Mouse (Mus musculus) hindbrain, embryonic 12.5 days (tissue): ENCODE results near the gene Atf6. TPM values are rescaled to one million over a fixed set of nuclear protein-coding genes. Genes with fewer than 3 reads are reported as not detected.

Source experiments
- ATAC-seq: fragments of 200-750 bp; cut with Nextera tagmentation; 2 replicates; pipeline ENCODE4 v1.8.0; 2017; ENCODE audit warnings: moderate TSS enrichment; ENCODE audit not compliant: low FRiP score
- H3K27ac ChIP-seq: fragments of 300-500 bp; sonication (generic); 2 replicates; pipeline ENCODE4 v1.5.1; 2016; ENCODE audit warnings: mild to moderate bottlenecking
- H3K27me3 ChIP-seq: fragments of 300-500 bp; sonication (generic); 2 replicates; pipeline ENCODE4 v1.6.1; 2016; ENCODE audit warnings: mild to moderate bottlenecking
- H3K36me3 ChIP-seq: fragments of 300-500 bp; sonication (generic); 2 replicates; pipeline ENCODE4 v1.6.1; 2016; ENCODE audit warnings: mild to moderate bottlenecking
- H3K4me1 ChIP-seq: fragments of 300-500 bp; sonication (generic); 2 replicates; pipeline ENCODE4 v1.6.1; 2016
- H3K4me2 ChIP-seq: fragments of 300-500 bp; sonication (generic); replicated peaks from 2 replicates; pipeline ENCODE4 v1.6.1; 2016; ENCODE audit warnings: mild to moderate bottlenecking
- H3K4me3 ChIP-seq: fragments of 300-500 bp; sonication (generic); 2 replicates; pipeline ENCODE4 v1.5.1; 2016; ENCODE audit warnings: mild to moderate bottlenecking
- H3K9ac ChIP-seq: fragments of 300-500 bp; sonication (generic); 2 replicates; pipeline ENCODE4 v1.6.1; 2016; ENCODE audit warnings: mild to moderate bottlenecking, moderate library complexity
- H3K9me3 ChIP-seq: fragments of 300-500 bp; sonication (generic); replicated peaks from 2 replicates; pipeline ENCODE4 v1.6.1; 2016; ENCODE audit warnings: mild to moderate bottlenecking
- WGBS: fragments of 180-500 bp; shearing (Covaris S2); methylation state at CpG from one replicate; pipeline ENCODE4 v1.1.7; 2016; 5-methylcytosine and 5-hydroxymethylcytosine counted together
- polyA plus RNA-seq: library from polyadenylated mRNA; unstranded; fragments of >200 nt; fragmentation: Nextera tagmentation; extraction: Ambion mirVana; gene quantifications from 2 replicates; pipeline ENCODE4 v1.2.1, GENCODE M21; 2016

Atf6 gene
- polyA plus RNA-seq, 1 experiment from 2014 or later = 10.3 TPM

- Histone ChIP-seq H3K27ac (no peak overlapping the region), H3K9me3 (no peaks in the 10 kb centered on the region), H3K4me2 (no peak overlapping the region), H3K27me3 (no peaks in the 10 kb centered on the region), H3K36me3 (no peaks in the 10 kb centered on the region), H3K4me1 (no peaks in the 10 kb centered on the region), H3K4me3 (no peak overlapping the region), H3K9ac (no peak overlapping the region)
- 96% methylated on average over 8 of the region's 8 CpGs for WGBS
- no peak for ATAC-seq
Observed at GRCm38 (mm10) chr1:170689773-170690172, 177.8 kb downstream of the Atf6 start.

- no peaks in the 10 kb centered on the region for H3K9me3 ChIP-seq
- 88% methylated on average over 6 of the region's 6 CpGs for WGBS
- peaks cover 8% of the 10 kb centered on the region; the same call in 1 of the 2 replicates for H3K36me3 ChIP-seq
- no peak for ATAC-seq
- H3K27ac ChIP-seq = no peak overlapping the region
- no peak overlapping the region for H3K9ac ChIP-seq
- H3K4me3 ChIP-seq = no peak overlapping the region
- no peaks in the 10 kb centered on the region for H3K4me1 ChIP-seq
- H3K27me3 ChIP-seq = no peaks in the 10 kb centered on the region
- no peak overlapping the region for H3K4me2 ChIP-seq
Observed at GRCm38 (mm10) chr1:170683863-170684262, 183.7 kb downstream of the Atf6 start.

- Histone ChIP-seq H3K27ac (no peak overlapping the region), H3K36me3 (peaks cover 8% of the 10 kb centered on the region; the same call in 1 of the 2 replicates), H3K4me1 (no peaks in the 10 kb centered on the region), H3K9me3 (no peaks in the 10 kb centered on the region), H3K4me3 (no peak overlapping the region), H3K4me2 (no peak overlapping the region), H3K27me3 (no peaks in the 10 kb centered on the region), H3K9ac (no peak overlapping the region)
- ATAC-seq = no peak
- WGBS = 79% methylated on average over 2 of the region's 2 CpGs
Observed at GRCm38 (mm10) chr1:170679624-170680023, 187.9 kb downstream of the Atf6 start.

GRCm38 (mm10) chr1:170678861-170679260, 188.7 kb downstream of the Atf6 start:
- no peak for ATAC-seq
- Histone ChIP-seq H3K36me3 (peaks cover 8% of the 10 kb centered on the region; the same call in 1 of the 2 replicates), H3K4me2 (no peak overlapping the region), H3K27me3 (no peaks in the 10 kb centered on the region), H3K9me3 (no peaks in the 10 kb centered on the region), H3K27ac (no peak overlapping the region), H3K4me1 (no peaks in the 10 kb centered on the region), H3K9ac (no peak overlapping the region), H3K4me3 (no peak overlapping the region)
- WGBS = 72% methylated on average over 4 of the region's 4 CpGs

GRCm38 (mm10) chr1:170677681-170678080, 189.9 kb downstream of the Atf6 start:
- Histone ChIP-seq H3K9me3 (no peaks in the 10 kb centered on the region), H3K9ac (no peak overlapping the region), H3K36me3 (peaks cover 8% of the 10 kb centered on the region; the same call in 1 of the 2 replicates), H3K4me3 (no peak overlapping the region), H3K27ac (no peak overlapping the region), H3K4me1 (no peaks in the 10 kb centered on the region), H3K4me2 (no peak overlapping the region), H3K27me3 (no peaks in the 10 kb centered on the region)
- ATAC-seq = no peak
- 90% methylated on average over 4 of the region's 4 CpGs for WGBS

- Histone ChIP-seq H3K9ac (no peak overlapping the region), H3K4me2 (no peak overlapping the region), H3K27ac (no peak overlapping the region), H3K27me3 (no peaks in the 10 kb centered on the region), H3K9me3 (peaks cover 7% of the 10 kb centered on the region; the same call in 1 of the 2 replicates), H3K36me3 (peaks cover 19% of the 10 kb centered on the region; the same call in 1 of the 2 replicates), H3K4me1 (no peaks in the 10 kb centered on the region), H3K4me3 (no peak overlapping the region)
- no peak for ATAC-seq
- 58% methylated on average over 9 of the region's 9 CpGs for WGBS
Observed at GRCm38 (mm10) chr1:170674184-170674775, 193.3 kb downstream of the Atf6 start.

- no peak for ATAC-seq
- no peak overlapping the region for H3K27ac ChIP-seq
Observed at GRCm38 (mm10) chr1:170665200-170665599, 202.4 kb downstream of the Atf6 start.

GRCm38 (mm10) chr1:170664620-170665185, 202.9 kb downstream of the Atf6 start:
- Histone ChIP-seq H3K4me2 (no peak overlapping the region), H3K4me1 (no peaks in the 10 kb centered on the region), H3K9me3 (no peaks in the 10 kb centered on the region), H3K36me3 (peaks cover 24% of the 10 kb centered on the region; the same call in 1 of the 2 replicates), H3K4me3 (no peak overlapping the region), H3K27ac (no peak overlapping the region), H3K9ac (no peak overlapping the region), H3K27me3 (no peaks in the 10 kb centered on the region)
- no peak for ATAC-seq
- WGBS = 91% methylated on average over 11 of the region's 11 CpGs

More at GRCm38 (mm10) chr1:170665200-170665599, 202.4 kb downstream of the Atf6 start:
- WGBS = 81% methylated on average over 7 of the region's 7 CpGs
- peaks cover 28% of the 10 kb centered on the region; the same call in 1 of the 2 replicates for H3K36me3 ChIP-seq
- H3K27me3 ChIP-seq = no peaks in the 10 kb centered on the region
- H3K9ac ChIP-seq = no peak overlapping the region
- no peak overlapping the region for H3K4me3 ChIP-seq
- H3K4me1 ChIP-seq = no peaks in the 10 kb centered on the region
- H3K9me3 ChIP-seq = no peaks in the 10 kb centered on the region
- H3K4me2 ChIP-seq = no peak overlapping the region

GRCm38 (mm10) chr1:170659260-170659659, 208.3 kb downstream of the Atf6 start:
- no peaks in the 10 kb centered on the region for H3K27me3 ChIP-seq
- H3K36me3 ChIP-seq = 0 out of 2 replicates have a peak, but pooled peaks cover 7% of the 10 kb centered on the region
- no peak overlapping the region for H3K4me2 ChIP-seq
- no peak overlapping the region for H3K4me3 ChIP-seq
- 87% methylated on average over 13 of the region's 13 CpGs for WGBS
- peaks cover 20% of the 10 kb centered on the region for H3K4me1 ChIP-seq
- H3K27ac ChIP-seq = no peak overlapping the region
- H3K9me3 ChIP-seq = no peaks in the 10 kb centered on the region
- no peak overlapping the region for H3K9ac ChIP-seq
- no peak for ATAC-seq

- Histone ChIP-seq H3K9me3 (no peaks in the 10 kb centered on the region), H3K36me3 (0 out of 2 replicates have a peak, but pooled peaks cover 4% of the 10 kb centered on the region), H3K9ac (no peak overlapping the region), H3K4me1 (peaks cover 20% of the 10 kb centered on the region), H3K27me3 (no peaks in the 10 kb centered on the region), H3K4me3 (no peak overlapping the region), H3K27ac (no peak overlapping the region), H3K4me2 (no peak overlapping the region)
- WGBS = 47% methylated on average over 13 of the region's 13 CpGs
- ATAC-seq = 0 out of 2 replicates have a peak, but pooled peaks have one; percentile 26
Observed at GRCm38 (mm10) chr1:170657643-170658314, 209.8 kb downstream of the Atf6 start.

- peaks cover 20% of the 10 kb centered on the region for H3K4me1 ChIP-seq
- H3K9ac ChIP-seq = no peak overlapping the region
- no peak for ATAC-seq
- H3K27me3 ChIP-seq = no peaks in the 10 kb centered on the region
- WGBS = 26% methylated on average over 2 of the region's 2 CpGs
- no peaks in the 10 kb centered on the region for H3K9me3 ChIP-seq
- H3K36me3 ChIP-seq = no peaks in the 10 kb centered on the region
- H3K4me3 ChIP-seq = no peak overlapping the region
- H3K27ac ChIP-seq = no peak overlapping the region
- no peak overlapping the region for H3K4me2 ChIP-seq
Observed at GRCm38 (mm10) chr1:170657228-170657521, 210.4 kb downstream of the Atf6 start.

GRCm38 (mm10) chr1:170656518-170657227, 210.9 kb downstream of the Atf6 start:
- Histone ChIP-seq H3K36me3 (no peaks in the 10 kb centered on the region), H3K27ac (no peak overlapping the region), H3K9ac (no peak overlapping the region), H3K4me2 (no peak overlapping the region), H3K4me3 (no peak overlapping the region), H3K4me1 (peaks cover 20% of the 10 kb centered on the region), H3K9me3 (no peaks in the 10 kb centered on the region), H3K27me3 (no peaks in the 10 kb centered on the region)
- 80% methylated on average over 11 of the region's 11 CpGs for whole genome bisulfite sequencing
- no peak for ATAC-seq
